Mouse (Mus musculus): Measurements from ENCODE around the gene Fgfr2. TPM values are rescaled to one million over a fixed set of nuclear protein-coding genes. Genes with fewer than 3 reads are reported as not detected.

The Fgfr2 gene
- polyA plus RNA-seq, 1 experiment from 2014 or later, result 121 TPM

DNA sequence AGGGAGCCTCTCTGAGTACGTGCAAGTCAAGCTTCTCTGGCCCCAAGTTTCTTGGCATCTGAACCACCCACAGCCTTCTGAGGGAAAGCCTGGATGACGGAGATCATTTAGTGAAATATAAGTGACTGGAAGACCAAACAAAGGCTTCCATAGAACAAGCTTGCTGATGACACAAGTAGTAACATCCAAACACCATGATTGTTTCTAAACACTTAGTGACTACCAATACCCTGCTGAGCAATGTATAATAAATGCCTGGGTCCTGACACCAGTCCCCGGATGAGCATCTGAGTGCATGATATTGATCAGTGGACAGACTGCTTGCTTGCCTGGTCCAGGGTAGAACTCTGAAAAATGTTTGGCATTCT, 2284.5 kb downstream of the Fgfr2 start:
- Histone ChIP-seq H3K4me2 (replicated peaks) (no peak overlapping the region), H3K36me3 (no peaks in the 10 kb centered on the region), H3K4me1 (peaks cover 21% of the 10 kb centered on the region), H3K4me3 (no peak overlapping the region), H3K9ac (no peak overlapping the region), H3K27ac (no peak overlapping the region), H3K27me3 (peaks cover 6% of the 10 kb centered on the region; the same call in 1 of the 2 replicates), H3K9me3 (no peaks in the 10 kb centered on the region)
- 77% methylated on average over 3 of the region's 3 CpGs for WGBS
- ATAC-seq (ENCODE audit: insufficient number of reproducible peaks, insufficient read depth, low FRiP score, low TSS enrichment), result no peak

DNA sequence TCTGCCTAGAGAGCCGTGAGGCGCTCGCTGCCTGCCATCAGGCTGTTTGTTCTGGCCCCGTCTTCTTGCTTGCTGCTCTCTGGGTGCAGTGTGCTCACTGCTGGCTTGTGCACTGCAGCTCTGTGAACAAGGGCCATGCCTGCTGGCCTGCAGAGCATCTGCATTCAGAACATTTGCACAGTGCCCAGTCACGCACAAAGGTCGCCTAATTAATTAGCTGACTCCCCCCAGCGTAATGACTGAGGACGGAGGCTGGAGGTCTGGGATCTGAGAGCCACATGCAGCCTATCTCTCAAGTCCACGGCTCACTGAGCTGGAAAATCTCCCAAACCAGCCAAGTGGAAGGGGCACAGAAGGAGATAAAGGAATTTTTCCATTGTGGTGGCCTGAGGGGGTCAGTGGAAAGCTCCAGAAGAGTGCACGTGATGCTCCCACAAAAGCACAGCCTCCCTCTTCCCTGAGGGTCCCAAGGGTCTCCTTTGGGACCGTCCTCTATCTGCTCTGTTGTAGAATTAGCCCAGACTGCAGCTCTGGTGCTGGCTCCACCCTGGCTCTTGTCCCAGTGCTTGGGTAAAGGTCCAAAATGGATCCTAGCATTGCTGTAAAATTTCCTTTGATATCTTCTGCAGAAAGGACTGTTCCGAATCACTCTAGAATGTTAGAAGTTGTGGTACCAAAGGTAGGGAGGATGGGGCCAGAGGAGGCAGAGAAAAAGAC, 2285.1 kb downstream of the Fgfr2 start:
- WGBS, result 28% methylated on average over 12 of the region's 12 CpGs
- Histone ChIP-seq H3K36me3 (no peaks in the 10 kb centered on the region), H3K4me3 (no peak overlapping the region), H3K9ac (no peak overlapping the region), H3K9me3 (no peaks in the 10 kb centered on the region), H3K27ac (0 out of 2 replicates have a peak overlapping the region, but pooled peaks have one; percentile 6), H3K27me3 (peaks cover 6% of the 10 kb centered on the region; the same call in 1 of the 2 replicates), H3K4me2 (replicated peaks) (no peak overlapping the region), H3K4me1 (peaks cover 21% of the 10 kb centered on the region)
- peak; percentile 47; the same call in 1 of the 2 replicates for ATAC-seq (ENCODE audit: insufficient number of reproducible peaks, insufficient read depth, low FRiP score, low TSS enrichment)

DNA sequence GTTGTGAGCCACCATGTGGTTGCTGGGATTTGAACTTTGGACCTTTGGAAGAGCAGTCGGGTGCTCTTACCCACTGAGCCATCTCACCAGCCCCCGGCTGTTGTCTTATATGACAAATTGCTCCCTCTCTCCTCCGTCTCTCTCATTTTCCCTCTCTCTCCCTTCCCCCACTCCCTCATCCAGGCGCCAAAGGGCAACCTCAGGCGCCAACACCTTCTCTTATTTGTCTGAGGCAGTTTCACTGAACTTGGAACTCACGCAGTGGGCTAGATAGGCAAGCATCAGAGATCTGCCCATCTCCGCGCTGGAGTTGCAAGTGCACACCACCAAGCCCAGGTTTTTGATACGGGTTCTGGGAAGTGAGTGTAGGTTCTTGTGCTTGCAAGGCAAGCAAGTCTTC, 2287.1 kb downstream of the Fgfr2 start:
- no peak for ATAC-seq (ENCODE audit: insufficient number of reproducible peaks, insufficient read depth, low FRiP score, low TSS enrichment)
- Histone ChIP-seq H3K4me2 (replicated peaks) (no peak overlapping the region), H3K4me1 (peaks cover 21% of the 10 kb centered on the region), H3K36me3 (no peaks in the 10 kb centered on the region), H3K27me3 (peaks cover 6% of the 10 kb centered on the region; the same call in 1 of the 2 replicates), H3K9me3 (no peaks in the 10 kb centered on the region), H3K9ac (no peak overlapping the region), H3K4me3 (no peak overlapping the region), H3K27ac (no peak overlapping the region)
- 77% methylated on average over 9 of the region's 9 CpGs for WGBS

- no peak overlapping the region for H3K27ac ChIP-seq
- no peak overlapping the region for H3K9ac ChIP-seq
- 20% methylated on average over 18 of the region's 18 CpGs for WGBS
These were observed 2287.9 kb downstream of the Fgfr2 start for GRCm38 (mm10) chr7:130834958-130835861.

DNA sequence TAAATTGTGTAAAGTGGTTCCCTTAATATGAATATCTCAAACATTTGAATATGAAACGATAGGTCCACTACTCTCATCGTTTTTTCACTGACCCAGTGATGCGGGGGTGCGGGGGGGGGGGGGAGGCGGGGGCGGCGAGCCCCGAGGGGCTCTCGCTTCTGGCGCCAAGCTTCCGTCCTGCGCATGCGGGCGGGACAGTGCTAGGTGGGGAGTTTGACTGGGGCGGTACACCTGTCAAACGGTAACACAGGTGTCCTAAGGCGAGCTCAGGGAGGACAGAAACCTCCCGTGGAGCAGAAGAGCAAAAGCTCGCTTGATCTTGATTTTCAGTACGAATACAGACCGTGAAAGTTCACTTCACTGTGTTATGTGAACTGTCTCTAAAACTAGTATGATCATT, 2288.9 kb downstream of the Fgfr2 start:
- 19% methylated on average over 18 of the region's 21 CpGs for WGBS
- Histone ChIP-seq H3K4me2 (replicated peaks) (peak overlapping the region; percentile 21), H3K4me3 (no peak overlapping the region), H3K9me3 (no peaks in the 10 kb centered on the region), H3K9ac (no peak overlapping the region), H3K36me3 (no peaks in the 10 kb centered on the region), H3K27me3 (peaks cover 6% of the 10 kb centered on the region; the same call in 1 of the 2 replicates), H3K27ac (no peak overlapping the region), H3K4me1 (peaks cover 21% of the 10 kb centered on the region)
- peak; percentile 94 for ATAC-seq (ENCODE audit: insufficient number of reproducible peaks, insufficient read depth, low FRiP score, low TSS enrichment)

More at GRCm38 (mm10) chr7:130834958-130835861, 2287.9 kb downstream of the Fgfr2 start:
- no peak overlapping the region for H3K4me3 ChIP-seq
- no peaks in the 10 kb centered on the region for H3K9me3 ChIP-seq
- H3K4me2 ChIP-seq (replicated peaks), result peak overlapping the region; percentile 21; the same call in 1 of the 2 replicates
- H3K36me3 ChIP-seq, result no peaks in the 10 kb centered on the region
- peaks cover 6% of the 10 kb centered on the region; the same call in 1 of the 2 replicates for H3K27me3 ChIP-seq
- no peak; the same call in 1 of the 2 replicates for ATAC-seq (ENCODE audit: insufficient number of reproducible peaks, insufficient read depth, low FRiP score, low TSS enrichment)
- peaks cover 21% of the 10 kb centered on the region for H3K4me1 ChIP-seq

DNA sequence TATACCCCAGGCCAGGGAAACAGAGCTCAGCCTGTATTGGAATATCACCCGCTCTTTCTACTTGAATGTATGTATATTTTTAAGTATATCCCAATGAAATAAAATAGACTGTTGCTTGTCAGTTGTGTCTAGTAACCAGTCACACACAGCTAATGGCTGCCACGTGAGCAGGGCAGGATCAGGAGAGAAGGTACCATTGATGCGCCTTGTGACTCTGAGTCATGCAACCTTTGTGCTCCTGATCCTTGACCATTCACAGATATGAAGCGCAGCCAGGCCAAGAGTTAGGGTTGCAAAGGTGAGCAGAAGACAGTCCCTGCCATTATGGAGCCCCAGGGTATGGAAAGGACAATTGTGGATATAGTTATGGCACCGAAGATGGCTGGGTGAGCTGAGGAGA, 2291.6 kb downstream of the Fgfr2 start:
- no peak overlapping the region for H3K9ac ChIP-seq
- ATAC-seq (ENCODE audit: insufficient number of reproducible peaks, insufficient read depth, low FRiP score, low TSS enrichment), result no peak
- 91% methylated on average over 5 of the region's 5 CpGs for WGBS
- no peak overlapping the region for H3K27ac ChIP-seq
- H3K27me3 ChIP-seq, result peaks cover 6% of the 10 kb centered on the region; the same call in 1 of the 2 replicates
- H3K9me3 ChIP-seq, result no peaks in the 10 kb centered on the region
- H3K4me3 ChIP-seq, result no peak overlapping the region
- no peak overlapping the region for H3K4me2 ChIP-seq (replicated peaks)
- peaks cover 12% of the 10 kb centered on the region for H3K4me1 ChIP-seq
- H3K36me3 ChIP-seq, result no peaks in the 10 kb centered on the region

DNA sequence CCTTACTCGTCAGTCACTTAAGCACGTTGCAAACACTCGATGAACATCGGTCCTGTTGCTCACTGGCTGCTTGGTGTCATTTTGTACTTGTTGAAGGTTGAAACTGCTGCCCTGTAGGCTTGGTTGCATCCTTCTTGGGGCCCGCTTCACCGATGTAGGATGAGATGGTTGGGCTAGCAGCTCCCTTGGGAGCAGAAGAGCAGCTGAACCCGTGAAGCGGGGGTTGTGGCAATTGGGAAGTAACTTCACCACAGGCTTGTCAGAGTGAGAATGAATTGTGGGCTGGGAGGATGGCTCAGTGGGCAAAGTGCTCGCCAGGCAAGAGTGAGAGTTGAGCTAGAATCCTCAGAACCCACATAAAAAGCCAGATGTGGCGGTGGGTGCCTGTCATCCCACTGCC, 2294.7 kb downstream of the Fgfr2 start:
- H3K9ac ChIP-seq, result no peak overlapping the region
- no peak for ATAC-seq (ENCODE audit: insufficient number of reproducible peaks, insufficient read depth, low FRiP score, low TSS enrichment)

DNA sequence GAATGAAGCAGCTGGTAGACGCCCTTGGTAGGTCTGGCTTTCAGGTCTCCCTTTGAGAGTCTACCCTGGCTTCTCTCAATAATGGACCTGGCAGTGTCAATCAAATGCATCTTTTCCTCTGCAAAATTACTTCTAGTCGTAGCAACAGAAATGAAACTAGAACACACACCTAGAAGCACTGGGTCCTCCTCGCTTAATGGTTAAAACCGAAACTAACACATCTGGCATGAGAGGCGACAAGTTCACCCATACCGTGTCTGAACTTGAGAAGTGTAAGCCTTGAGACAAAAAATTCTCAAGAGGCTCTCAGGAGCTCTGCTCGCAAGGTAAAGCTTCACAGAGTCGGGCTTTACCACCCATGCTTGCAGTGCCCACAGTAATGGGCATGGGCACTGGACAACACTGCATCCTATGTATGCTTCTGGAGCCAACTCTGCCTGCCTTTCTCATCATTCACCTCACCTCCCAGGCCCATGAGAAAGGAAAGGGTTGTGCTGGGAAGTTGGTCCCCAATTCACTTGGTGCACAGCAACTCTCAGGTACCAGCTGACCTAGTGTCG, 2295.2 kb downstream of the Fgfr2 start:
- WGBS, result 86% methylated on average over 9 of the region's 9 CpGs
- Histone ChIP-seq H3K4me2 (replicated peaks) (no peak overlapping the region), H3K36me3 (no peaks in the 10 kb centered on the region), H3K4me1 (no peaks in the 10 kb centered on the region), H3K4me3 (no peak overlapping the region), H3K9ac (no peak overlapping the region), H3K27me3 (no peaks in the 10 kb centered on the region), H3K9me3 (no peaks in the 10 kb centered on the region), H3K27ac (no peak overlapping the region)
- ATAC-seq (ENCODE audit: insufficient number of reproducible peaks, insufficient read depth, low FRiP score, low TSS enrichment), result no peak

More for the DNA sequence above, 2294.7 kb downstream of the Fgfr2 start:
- WGBS, result 85% methylated on average over 10 of the region's 10 CpGs
- Histone ChIP-seq H3K27ac (no peak overlapping the region), H3K4me3 (no peak overlapping the region), H3K9me3 (no peaks in the 10 kb centered on the region), H3K4me2 (replicated peaks) (no peak overlapping the region), H3K36me3 (no peaks in the 10 kb centered on the region), H3K27me3 (no peaks in the 10 kb centered on the region), H3K4me1 (no peaks in the 10 kb centered on the region)

- Histone ChIP-seq H3K4me3 (no peak overlapping the region), H3K9ac (no peak overlapping the region), H3K4me2 (replicated peaks) (no peak overlapping the region), H3K36me3 (no peaks in the 10 kb centered on the region), H3K9me3 (no peaks in the 10 kb centered on the region), H3K4me1 (no peaks in the 10 kb centered on the region), H3K27me3 (no peaks in the 10 kb centered on the region), H3K27ac (no peak overlapping the region)
- ATAC-seq (ENCODE audit: insufficient number of reproducible peaks, insufficient read depth, low FRiP score, low TSS enrichment), result no peak
- WGBS, result 55% methylated on average over 3 of the region's 3 CpGs
These were observed 2295.7 kb downstream of the Fgfr2 start for GRCm38 (mm10) chr7:130827431-130827830.

DNA sequence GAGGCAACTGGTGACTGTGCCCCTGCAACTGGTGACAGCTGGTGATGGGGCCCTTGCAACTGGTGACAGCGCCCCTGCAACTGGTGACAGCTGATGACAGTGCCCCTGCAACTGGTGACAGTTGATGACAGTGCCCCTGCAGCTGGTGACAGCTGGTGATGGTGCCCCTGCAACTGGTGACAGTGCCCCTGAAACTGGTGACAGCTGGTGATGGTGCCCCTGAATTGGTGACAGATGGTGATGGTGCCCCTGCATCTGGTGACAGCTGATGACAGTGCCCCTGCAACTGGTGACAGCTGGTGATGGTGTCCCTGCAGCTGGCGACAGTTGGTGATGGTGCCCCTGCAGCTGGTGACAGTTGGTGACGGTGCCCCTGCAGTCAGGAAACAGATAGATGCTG, 2296.8 kb downstream of the Fgfr2 start:
- Histone ChIP-seq H3K27me3 (no peaks in the 10 kb centered on the region), H3K4me3 (no peak overlapping the region), H3K9me3 (no peaks in the 10 kb centered on the region), H3K4me1 (no peaks in the 10 kb centered on the region), H3K9ac (no peak overlapping the region), H3K27ac (no peak overlapping the region), H3K4me2 (replicated peaks) (no peak overlapping the region), H3K36me3 (no peaks in the 10 kb centered on the region)
- 79% methylated on average over 3 of the region's 3 CpGs for WGBS
- no peak for ATAC-seq (ENCODE audit: insufficient number of reproducible peaks, insufficient read depth, low FRiP score, low TSS enrichment)

DNA sequence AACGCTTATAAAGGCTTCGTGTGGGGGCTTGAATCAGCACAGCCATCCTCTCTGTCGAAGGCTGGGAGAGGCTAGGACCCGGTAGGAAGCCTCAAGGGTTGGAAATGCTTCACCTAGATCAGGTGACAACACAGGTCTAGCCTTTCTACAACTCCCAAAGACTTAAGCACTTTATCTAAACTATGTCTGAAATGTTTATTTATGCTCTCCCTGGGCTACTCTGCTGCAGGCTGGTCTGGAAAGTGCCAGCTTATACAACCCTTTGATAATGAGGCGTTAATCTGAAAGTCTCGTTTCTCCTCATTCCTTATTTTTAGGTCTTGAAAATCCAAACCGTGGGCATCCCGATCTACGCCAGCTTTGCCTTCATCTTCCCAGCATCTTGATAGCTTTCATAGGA, 2299.2 kb downstream of the Fgfr2 start:
- no peak overlapping the region for H3K9ac ChIP-seq
- WGBS, result 67% methylated on average over 9 of the region's 9 CpGs
- H3K4me2 ChIP-seq (replicated peaks), result no peak overlapping the region
- H3K4me3 ChIP-seq, result no peak overlapping the region
- no peaks in the 10 kb centered on the region for H3K27me3 ChIP-seq
- no peak for ATAC-seq (ENCODE audit: insufficient number of reproducible peaks, insufficient read depth, low FRiP score, low TSS enrichment)
- H3K36me3 ChIP-seq, result no peaks in the 10 kb centered on the region
- no peaks in the 10 kb centered on the region for H3K4me1 ChIP-seq
- no peak overlapping the region for H3K27ac ChIP-seq
- H3K9me3 ChIP-seq, result no peaks in the 10 kb centered on the region

Data from embryonic facial prominence, embryonic 12.5 days (tissue).